Comparison of ENCODE assay signal across 22 mouse cellular contexts in genomic region chr9:67741256-67741655, GRCm38 (mm10). TPM values are rescaled to one million over a fixed set of nuclear protein-coding genes. Genes with fewer than 3 reads are reported as not detected.
"Had no signal": no experiment of that assay in that cellular context is flagged by ENCODE, and none has a peak within 500 bp of the region (broad histone marks: within the 10 kb centered on the region; RNA-seq: fewer than 3 reads in every experiment).

No protein-coding gene starts in this region.

- H3K4me3 ChIP-seq: liver, embryonic 13.5 days; liver, embryonic 15.5 days; lung, embryonic 15.5 days; megakaryocyte, embryonic 14.5 days; midbrain, embryonic 13.5 days; midbrain, embryonic 15.5 days; neural tube, embryonic 12.5 days; stomach, embryonic 15.5 days had no signal

- H3K4me1 ChIP-seq: liver, embryonic 13.5 days; liver, embryonic 15.5 days; lung, embryonic 15.5 days; megakaryocyte, embryonic 14.5 days; midbrain, embryonic 13.5 days; midbrain, embryonic 15.5 days; neural tube, embryonic 12.5 days; stomach, embryonic 15.5 days had no signal

- H3K27ac ChIP-seq: liver, embryonic 13.5 days; liver, embryonic 15.5 days; lung, embryonic 15.5 days; macrophage; midbrain, embryonic 13.5 days; midbrain, embryonic 15.5 days; neural tube, embryonic 12.5 days; stomach, embryonic 15.5 days; stomach, postnatal 0 days had no signal

- H3K27me3 ChIP-seq: liver, embryonic 13.5 days; liver, embryonic 15.5 days; lung, embryonic 15.5 days; megakaryocyte, embryonic 14.5 days; midbrain, embryonic 13.5 days; midbrain, embryonic 15.5 days; neural tube, embryonic 12.5 days; stomach, embryonic 15.5 days had no signal

- ATAC-seq: liver, postnatal 0 days; lung, postnatal 0 days; midbrain, embryonic 13.5 days; midbrain, embryonic 15.5 days had no signal

- DNase-seq: liver, embryonic 13.5 days; liver, postnatal 0 days; lung, adult 2 months; lung, postnatal 14 days; lung, postnatal 36 days; retina, postnatal 1 day; right cerebral cortex, adult 18-20 months; right cerebral cortex, postnatal 14 days; thymus, adult 18-20 months; thymus, postnatal 14 days; thymus, postnatal 36 days had no signal

- H3K36me3 ChIP-seq: liver, embryonic 13.5 days; liver, embryonic 15.5 days; lung, embryonic 15.5 days; midbrain, embryonic 13.5 days; midbrain, embryonic 15.5 days; neural tube, embryonic 12.5 days; stomach, embryonic 15.5 days had no signal

RNA-seq across cellular contexts. Expression of gene C2cd4b, which starts 18.0 kb away (rescaled TPM):
- polyA plus RNA-seq: liver, embryonic 13.5 days; liver, embryonic 15.5 days; liver, postnatal 0 days; macrophage; midbrain, embryonic 11.5 days had no signal
